Mouse (Mus musculus) G1E-ER4 (cell line): Measurements from ENCODE around the gene Zbtb7a. TPM values are rescaled to one million over a fixed set of nuclear protein-coding genes. Genes with fewer than 3 reads are reported as not detected.

Experiments
- GATA1 ChIP-seq: IDR thresholded peaks from one replicate; pipeline ENCODE4 v1.8.0; 2012; ENCODE audit warnings: low read length, inconsistent platforms
- polyA plus RNA-seq: library from polyadenylated mRNA; stranded (reverse); fragments of >175 nt; gene quantifications from 2 replicates; pipeline ENCODE4 v1.2.3, GENCODE M21; 2012

Gene Zbtb7a
- polyA plus RNA-seq, 1 experiment, result 129 TPM

DNA sequence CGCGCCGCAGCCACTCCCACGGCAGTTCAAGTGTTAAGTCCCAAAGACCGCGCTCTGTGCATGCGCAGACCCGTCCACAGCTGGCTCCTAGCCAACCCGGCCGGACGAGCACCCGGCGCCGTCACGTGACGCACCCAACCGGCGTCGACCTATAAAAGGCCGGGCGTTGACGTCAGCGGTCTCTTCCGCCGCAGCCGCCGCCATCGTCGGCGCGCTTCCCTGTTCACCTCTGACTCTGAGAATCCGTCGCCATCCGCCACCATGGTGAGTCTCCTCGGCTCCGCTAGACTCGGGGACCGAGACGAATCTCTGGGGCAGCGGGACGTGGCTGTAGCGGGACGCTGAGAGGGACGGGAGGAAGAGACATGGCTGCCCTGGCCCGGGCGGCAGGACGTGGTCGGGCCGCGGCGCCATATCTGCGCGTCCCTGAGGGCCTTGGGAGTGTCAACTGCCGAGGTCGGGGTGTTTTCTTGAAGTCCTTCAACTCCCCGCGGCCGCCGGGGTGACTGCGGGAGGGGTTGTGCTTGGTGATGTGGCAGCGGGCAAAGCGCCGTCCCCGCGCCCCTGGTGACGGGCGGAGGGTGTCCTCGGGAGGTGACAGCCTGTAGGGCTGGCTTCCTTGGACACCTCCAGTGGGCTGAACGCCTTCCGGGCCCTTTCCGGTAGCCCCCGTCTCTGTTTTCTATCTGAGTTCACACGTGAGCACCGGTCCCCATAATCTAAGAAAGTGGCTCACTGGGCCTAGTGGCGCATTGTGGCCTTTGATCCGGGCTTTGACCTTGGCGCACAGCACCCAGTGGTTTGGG lies 41.6 kb downstream of the Zbtb7a start, which contains the start of gene Eef2:
Gene Eef2, plus strand, starts transcription at position 166 of the 806 bp plus-strand sequence.
- TF ChIP-seq GATA1, result no peak

DNA sequence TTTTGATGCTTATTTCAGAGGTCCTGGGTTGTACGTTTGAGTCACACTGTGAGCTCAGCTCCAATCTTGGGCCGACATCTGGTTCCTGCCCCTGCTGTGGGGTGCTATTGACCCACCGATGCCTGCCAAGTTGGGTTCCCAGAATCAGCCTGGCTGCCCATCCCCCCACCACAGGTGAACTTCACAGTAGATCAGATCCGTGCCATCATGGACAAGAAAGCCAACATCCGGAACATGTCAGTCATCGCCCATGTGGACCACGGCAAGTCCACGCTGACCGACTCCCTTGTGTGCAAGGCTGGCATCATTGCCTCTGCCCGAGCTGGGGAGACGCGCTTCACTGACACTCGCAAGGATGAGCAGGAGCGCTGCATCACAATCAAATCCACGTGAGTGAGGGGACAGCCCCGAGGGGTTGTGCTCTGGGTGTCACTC lies 42.5 kb downstream of the Zbtb7a start:
- TF ChIP-seq GATA1, result no peak

DNA sequence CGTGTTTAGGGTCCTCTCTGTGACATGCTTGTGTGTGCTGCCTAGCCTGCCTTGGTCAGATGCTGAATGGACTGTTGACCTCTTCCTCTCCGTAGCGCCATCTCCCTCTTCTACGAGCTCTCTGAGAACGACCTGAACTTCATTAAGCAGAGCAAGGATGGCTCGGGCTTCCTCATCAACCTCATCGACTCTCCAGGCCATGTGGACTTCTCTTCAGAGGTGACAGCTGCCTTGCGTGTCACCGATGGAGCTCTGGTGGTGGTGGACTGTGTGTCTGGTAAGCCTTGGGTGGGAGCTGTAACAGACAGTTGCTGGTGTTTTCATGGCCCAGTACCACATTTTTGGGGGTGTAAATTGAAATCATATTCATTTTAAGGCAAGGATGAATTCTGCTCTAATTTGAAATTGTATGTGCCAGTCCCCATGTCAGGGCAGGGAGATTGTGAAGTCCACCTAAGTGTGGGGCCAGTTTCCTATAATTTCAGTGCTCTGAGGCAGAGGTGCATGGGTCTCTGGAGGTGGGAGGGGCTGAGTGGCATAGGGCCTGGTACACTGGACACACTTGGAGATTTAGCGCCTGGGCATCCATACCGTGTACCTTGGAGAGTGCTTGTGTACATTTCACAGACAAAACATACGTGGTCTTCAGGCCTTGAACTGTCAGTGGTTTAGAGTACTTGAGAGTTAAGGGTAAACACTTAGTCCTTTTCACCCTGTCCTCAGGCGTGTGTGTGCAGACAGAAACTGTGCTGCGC lies 43.1 kb downstream of the Zbtb7a start:
- TF ChIP-seq GATA1, result no peak

DNA sequence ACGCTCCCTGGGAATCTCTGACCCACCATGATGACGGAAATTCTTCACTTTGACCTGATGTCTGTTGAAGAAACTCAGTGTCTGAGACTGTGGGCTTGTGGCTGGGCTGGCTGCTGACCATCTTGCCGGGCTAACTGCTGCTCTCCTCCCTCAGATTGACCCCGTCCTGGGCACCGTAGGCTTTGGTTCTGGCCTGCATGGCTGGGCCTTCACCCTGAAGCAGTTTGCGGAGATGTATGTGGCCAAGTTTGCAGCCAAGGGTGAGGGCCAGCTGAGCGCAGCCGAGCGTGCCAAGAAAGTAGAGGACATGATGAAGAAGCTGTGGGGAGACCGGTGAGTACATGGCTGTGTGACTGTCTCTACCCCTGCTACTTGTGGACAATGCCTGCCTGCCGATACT lies 43.9 kb downstream of the Zbtb7a start:
- no peak for TF ChIP-seq GATA1

DNA sequence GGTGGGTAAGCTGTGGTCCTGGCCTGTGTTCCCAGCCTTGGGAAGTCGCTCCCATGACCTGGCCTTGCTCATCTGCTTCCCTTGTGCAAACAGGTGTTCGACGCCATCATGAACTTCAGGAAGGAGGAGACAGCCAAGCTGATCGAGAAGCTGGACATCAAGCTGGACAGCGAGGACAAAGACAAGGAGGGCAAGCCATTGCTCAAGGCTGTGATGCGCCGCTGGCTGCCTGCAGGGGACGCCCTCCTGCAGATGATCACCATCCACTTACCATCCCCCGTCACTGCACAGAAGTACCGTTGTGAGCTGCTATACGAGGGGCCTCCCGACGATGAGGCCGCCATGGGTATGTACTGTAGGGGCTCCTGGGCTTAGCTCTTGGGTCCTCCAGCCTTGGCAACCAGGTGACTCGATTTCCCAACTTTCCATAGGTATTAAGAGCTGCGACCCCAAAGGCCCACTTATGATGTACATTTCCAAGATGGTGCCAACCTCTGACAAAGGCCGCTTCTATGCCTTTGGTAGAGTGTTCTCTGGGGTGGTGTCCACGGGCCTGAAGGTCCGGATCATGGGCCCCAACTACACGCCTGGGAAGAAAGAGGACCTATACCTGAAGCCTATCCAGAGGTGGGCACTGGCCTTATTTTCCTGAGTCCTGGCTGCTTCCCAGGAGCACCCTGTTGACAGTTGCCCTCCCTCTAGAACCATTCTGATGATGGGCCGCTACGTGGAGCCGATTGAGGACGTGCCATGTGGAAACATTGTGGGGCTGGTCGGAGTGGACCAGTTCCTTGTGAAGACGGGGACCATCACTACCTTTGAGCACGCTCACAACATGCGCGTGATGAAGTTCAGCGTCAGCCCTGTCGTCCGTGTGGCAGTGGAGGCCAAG lies 44.7 kb downstream of the Zbtb7a start:
- no peak for TF ChIP-seq GATA1

DNA sequence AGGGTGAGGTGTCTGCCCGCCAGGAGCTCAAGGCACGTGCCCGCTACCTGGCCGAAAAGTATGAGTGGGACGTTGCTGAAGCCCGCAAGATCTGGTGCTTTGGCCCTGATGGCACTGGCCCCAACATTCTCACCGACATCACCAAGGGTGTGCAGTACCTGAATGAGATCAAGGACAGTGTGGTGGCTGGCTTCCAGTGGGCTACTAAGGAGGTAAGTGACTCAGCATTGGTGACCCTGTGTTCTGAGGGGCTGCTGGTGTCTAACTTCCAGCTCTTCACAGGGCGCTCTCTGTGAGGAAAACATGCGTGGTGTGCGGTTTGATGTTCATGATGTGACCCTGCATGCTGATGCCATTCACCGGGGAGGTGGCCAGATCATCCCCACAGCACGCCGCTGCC lies 45.9 kb downstream of the Zbtb7a start:
- TF ChIP-seq GATA1, result no peak

DNA sequence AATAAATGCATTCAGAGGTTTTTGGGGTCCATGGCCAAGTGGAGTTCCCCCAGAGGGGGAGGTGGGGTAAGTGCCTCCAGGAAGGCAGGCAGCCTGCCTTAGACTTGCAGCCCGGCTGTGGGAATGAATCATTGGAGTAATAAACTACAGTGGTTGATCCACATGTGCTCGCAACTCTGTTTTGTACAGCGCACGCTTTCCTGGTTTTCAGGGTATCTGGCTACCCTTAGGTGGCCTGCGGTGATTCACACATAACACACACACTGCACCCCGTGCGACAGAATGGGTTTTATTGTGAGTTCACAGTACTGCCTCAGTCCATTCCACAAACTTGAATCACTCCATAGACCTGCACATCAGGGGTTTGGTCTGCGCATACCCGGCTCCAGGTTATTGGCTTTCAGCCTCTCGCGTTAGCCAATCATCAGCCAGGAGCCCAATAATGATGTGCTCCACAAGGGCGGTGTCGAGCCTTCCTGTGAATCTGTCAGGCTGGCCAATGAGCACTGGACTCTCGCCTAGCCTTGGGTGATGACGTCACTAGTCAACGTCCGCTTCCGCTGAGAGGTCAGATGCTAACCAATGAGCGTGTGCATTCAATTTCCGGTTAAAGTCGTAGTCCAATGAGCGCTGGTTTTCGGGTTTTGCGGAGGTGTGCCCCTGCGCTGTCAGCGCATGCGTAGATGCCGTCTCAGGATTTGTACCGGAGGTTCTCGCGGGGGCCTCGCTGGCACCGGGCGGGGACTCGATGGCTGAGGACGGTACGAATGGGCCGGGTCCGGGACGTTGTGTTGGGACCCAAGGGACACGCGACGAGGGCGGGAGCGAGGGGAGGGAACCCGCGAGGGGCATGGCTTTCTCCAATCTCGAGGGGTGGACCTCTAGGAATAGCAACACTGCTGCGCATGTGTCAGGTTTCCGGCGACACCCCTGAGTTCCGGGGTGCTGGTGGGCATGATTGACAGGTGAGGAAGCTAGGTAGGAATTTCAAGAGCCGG lies 47.6 kb downstream of the Zbtb7a start, which contains the start of gene Dapk3:
Gene Dapk3, plus strand, starts transcription at position 670 of the 998 bp plus-strand sequence.
- no peak for TF ChIP-seq GATA1

DNA sequence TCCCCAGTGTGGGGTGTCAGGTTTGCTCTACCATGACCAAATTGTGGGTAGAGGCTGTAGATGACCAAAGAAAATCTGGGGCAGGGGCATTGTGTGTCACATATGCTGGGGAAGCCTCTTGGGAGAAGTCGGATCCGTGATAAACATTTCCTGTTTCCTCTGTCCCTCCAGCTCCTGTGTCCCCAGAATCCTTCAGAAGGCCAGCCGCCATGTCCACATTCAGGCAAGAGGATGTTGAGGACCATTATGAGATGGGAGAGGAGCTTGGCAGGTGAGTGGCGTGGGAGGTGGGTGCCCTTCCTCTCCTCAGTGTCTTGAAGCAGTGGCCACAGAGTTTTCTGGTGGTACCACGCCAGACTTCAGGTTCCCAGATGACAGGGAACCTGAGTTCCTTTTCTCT lies 48.8 kb downstream of the Zbtb7a start, which contains the start of gene 4930442H23Rik:
Gene 4930442H23Rik, minus strand, starts transcription at position 45 of the 400 bp plus-strand sequence.
- TF ChIP-seq GATA1, result no peak

DNA sequence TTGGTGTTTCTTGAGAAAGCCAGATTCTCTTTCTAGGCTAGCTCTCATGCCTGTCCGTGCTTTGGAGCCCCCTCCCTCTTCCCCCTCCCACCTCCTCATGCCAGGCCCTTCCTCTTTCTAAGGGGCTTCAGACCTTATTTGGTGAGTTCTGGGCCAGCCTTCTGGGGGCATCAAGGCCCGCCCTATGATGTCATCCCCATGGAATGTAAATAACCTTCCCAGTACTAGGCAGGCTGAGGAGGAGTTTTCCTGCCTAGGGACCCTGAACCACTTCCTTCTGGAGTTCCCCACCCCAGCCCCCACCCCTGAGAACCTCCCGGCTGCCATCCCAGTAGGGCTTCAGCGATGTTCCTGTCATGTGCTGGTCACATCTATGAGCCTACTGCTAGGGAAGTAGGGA lies 49.7 kb downstream of the Zbtb7a start:
- no peak for TF ChIP-seq GATA1

DNA sequence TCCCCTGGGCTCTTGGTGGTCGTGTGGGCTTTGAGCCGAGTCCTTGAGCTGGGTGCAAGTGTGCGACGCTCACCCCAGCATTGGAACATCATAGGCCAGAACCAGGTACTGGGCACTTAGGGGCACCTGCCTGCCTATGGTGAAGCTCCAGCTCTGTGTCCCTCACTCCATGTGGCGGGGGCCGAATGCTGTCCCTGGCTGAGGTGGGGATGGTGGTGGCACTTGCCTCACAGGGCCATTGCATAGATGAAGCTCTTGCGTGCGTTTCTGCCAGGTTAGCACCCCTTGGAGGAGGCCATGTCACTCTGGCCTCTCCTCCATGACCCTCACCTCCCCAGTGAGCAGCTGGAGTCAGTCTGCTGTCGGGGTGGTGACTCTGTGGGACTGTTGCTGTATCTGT lies 52.1 kb downstream of the Zbtb7a start:
- TF ChIP-seq GATA1, result no peak

DNA sequence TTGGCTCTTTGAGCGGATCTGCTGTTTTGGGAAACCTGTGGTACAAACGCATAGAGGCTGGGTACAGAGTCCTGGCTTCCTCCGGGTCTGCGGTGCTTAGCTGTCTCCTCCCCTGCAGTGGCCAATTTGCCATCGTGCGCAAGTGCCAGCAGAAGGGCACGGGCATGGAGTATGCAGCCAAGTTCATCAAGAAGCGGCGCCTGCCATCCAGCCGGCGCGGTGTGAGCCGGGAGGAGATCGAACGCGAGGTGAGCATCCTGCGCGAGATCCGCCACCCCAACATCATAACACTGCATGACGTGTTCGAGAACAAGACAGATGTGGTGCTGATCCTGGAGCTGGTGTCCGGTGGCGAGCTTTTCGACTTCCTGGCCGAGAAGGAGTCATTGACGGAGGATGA lies 54.8 kb downstream of the Zbtb7a start:
- TF ChIP-seq GATA1, result no peak

DNA sequence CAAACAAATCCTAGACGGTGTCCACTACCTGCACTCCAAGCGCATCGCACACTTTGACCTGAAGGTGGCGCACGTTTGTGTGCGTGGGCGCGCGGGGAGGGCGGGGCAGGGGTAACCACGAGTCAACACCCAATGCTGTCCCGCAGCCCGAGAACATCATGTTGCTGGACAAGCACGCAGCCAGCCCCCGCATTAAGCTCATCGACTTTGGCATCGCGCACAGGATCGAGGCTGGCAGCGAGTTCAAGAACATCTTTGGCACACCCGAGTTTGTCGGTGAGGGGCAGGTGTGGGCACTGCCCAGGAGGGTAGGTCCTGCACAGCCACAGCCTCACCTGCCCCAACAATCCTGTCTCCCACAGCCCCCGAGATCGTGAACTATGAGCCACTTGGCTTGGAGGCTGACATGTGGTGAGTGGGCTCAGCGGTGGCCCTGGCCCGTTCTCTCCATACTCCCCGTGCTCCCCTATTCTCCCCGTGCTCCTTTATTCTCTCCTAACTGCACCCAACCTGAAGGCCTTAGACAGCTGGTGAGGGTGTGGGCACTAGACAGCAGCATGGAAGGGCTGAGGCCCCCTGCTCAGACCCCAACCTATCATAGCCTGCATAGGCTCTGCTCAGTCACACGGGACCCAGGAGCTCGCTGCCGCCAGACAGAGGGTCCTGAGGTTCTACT lies 55.4 kb downstream of the Zbtb7a start:
- no peak for TF ChIP-seq GATA1

DNA sequence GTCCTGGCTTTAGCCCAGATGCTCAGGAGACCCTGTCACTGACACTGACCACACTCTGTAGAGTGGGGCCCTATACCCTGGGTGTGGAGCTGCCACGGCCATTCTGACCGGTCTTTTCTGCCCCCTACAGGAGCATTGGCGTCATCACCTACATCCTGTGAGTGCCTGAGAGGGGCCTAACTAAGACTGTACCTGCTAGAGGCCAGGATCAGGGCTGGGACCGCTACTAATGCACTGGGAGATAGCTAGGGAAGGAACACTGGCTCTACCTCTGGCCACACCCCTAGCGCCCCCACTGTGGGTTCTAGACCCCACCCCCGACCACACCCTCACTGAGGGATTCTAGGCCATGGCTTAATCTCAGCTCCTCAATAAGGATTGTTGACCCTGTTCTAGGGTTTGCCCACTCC lies 55.9 kb downstream of the Zbtb7a start:
- TF ChIP-seq GATA1, result no peak
